Mouse (Mus musculus) intestine, embryonic 15.5 days (tissue): ENCODE data around the gene Ahcyl2. TPM values are rescaled to one million over a fixed set of nuclear protein-coding genes. Genes with fewer than 3 reads are reported as not detected.

Experiments
- ATAC-seq: fragments of 200-750 bp; cut with Nextera tagmentation; 2 replicates; pipeline ENCODE4 v1.8.0; 2017; ENCODE audit warnings: moderate TSS enrichment, moderate library complexity
- H3K27ac ChIP-seq: fragments of 300-500 bp; sonication (generic); 2 replicates; pipeline ENCODE4 v1.5.1; 2015; ENCODE audit warnings: mild to moderate bottlenecking, inconsistent platforms
- H3K27me3 ChIP-seq: fragments of 300-500 bp; sonication (generic); replicated peaks from 2 replicates; pipeline ENCODE4 v1.6.1; 2015; ENCODE audit warnings: inconsistent platforms
- H3K36me3 ChIP-seq: fragments of 300-500 bp; sonication (generic); 2 replicates; pipeline ENCODE4 v1.6.1; 2015; ENCODE audit warnings: inconsistent platforms
- H3K4me1 ChIP-seq: fragments of 300-500 bp; sonication (generic); replicated peaks from 2 replicates; pipeline ENCODE4 v1.6.1; 2015; ENCODE audit warnings: inconsistent platforms
- H3K4me2 ChIP-seq: fragments of 300-500 bp; sonication (generic); replicated peaks from 2 replicates; pipeline ENCODE4 v1.6.1; 2015; ENCODE audit warnings: mild to moderate bottlenecking, inconsistent platforms
- H3K4me3 ChIP-seq: fragments of 300-500 bp; sonication (generic); replicated peaks from 2 replicates; pipeline ENCODE4 v1.5.1; 2015; ENCODE audit warnings: inconsistent platforms
- H3K9ac ChIP-seq: fragments of 300-500 bp; sonication (generic); 2 replicates; pipeline ENCODE4 v1.6.1; 2015; ENCODE audit warnings: inconsistent platforms
- H3K9me3 ChIP-seq: fragments of 300-500 bp; sonication (generic); 2 replicates; pipeline ENCODE4 v1.6.1; 2016; ENCODE audit warnings: inconsistent platforms
- WGBS: fragments of 180-500 bp; shearing (Covaris S2); methylation state at CpG from one replicate; pipeline ENCODE4 v1.1.7; 2015; 5-methylcytosine and 5-hydroxymethylcytosine counted together
- polyA plus RNA-seq: library from polyadenylated mRNA; unstranded; fragments of >200 nt; fragmentation: Nextera tagmentation; extraction: Ambion mirVana; gene quantifications from 2 replicates; pipeline ENCODE4 v1.2.1, GENCODE M21; 2015

Gene Ahcyl2
- polyA plus RNA-seq, 1 experiment from 2014 or later, result 62.1 TPM

GRCm38 (mm10) chr6:29910631-29911030 is 142.8 kb downstream of the Ahcyl2 start:
- Histone ChIP-seq H3K27me3 (no peaks in the 10 kb centered on the region), H3K4me1 (no peaks in the 10 kb centered on the region), H3K9ac (no peak overlapping the region), H3K9me3 (no peaks in the 10 kb centered on the region), H3K4me3 (no peak overlapping the region), H3K27ac (no peak overlapping the region), H3K4me2 (no peak overlapping the region), H3K36me3 (peaks cover 3% of the 10 kb centered on the region; the same call in 1 of the 2 replicates)
- no peak for ATAC-seq
- WGBS, result 85% methylated on average over 3 of the region's 3 CpGs

GRCm38 (mm10) chr6:29913673-29914072 is 145.9 kb downstream of the Ahcyl2 start:
- no peak overlapping the region for H3K4me3 ChIP-seq
- 0 out of 2 replicates have a peak, but pooled peaks cover 5% of the 10 kb centered on the region for H3K27me3 ChIP-seq
- no peak for ATAC-seq
- H3K4me2 ChIP-seq, result no peak overlapping the region
- peaks cover 1% of the 10 kb centered on the region; the same call in 1 of the 2 replicates for H3K36me3 ChIP-seq
- H3K9ac ChIP-seq, result no peak overlapping the region
- WGBS, result 19% methylated on average over 1 of the region's 1 CpGs
- no peak overlapping the region for H3K27ac ChIP-seq
- no peaks in the 10 kb centered on the region for H3K9me3 ChIP-seq
- 0 out of 2 replicates have a peak, but pooled peaks cover 7% of the 10 kb centered on the region for H3K4me1 ChIP-seq

DNA sequence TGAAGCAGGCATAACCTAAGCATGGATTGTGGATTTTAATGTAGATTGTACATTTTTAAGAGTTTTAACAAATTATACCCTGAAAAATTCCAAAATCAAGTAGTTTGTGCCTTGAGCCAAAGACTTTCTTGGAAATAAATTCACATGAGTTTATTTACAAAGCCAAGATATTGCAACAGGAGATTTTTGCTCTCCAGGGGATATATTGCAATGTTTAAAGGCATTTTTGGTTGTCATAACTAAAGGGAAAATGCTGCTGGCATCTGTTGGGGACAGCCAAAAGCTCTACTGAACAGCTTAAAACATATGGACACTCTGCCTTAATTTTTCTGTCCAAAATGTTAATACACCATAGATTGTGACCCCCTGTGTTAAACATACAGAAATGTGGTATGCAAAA is 146.3 kb downstream of the Ahcyl2 start:
- H3K27ac ChIP-seq, result no peak overlapping the region
- H3K4me2 ChIP-seq, result no peak overlapping the region
- no peak for ATAC-seq

GRCm38 (mm10) chr6:29915836-29916235 is 148.0 kb downstream of the Ahcyl2 start:
- WGBS, result 44% methylated on average over 9 of the region's 9 CpGs
- Histone ChIP-seq H3K36me3 (no peaks in the 10 kb centered on the region), H3K4me1 (0 out of 2 replicates have a peak, but pooled peaks cover 7% of the 10 kb centered on the region), H3K27ac (no peak overlapping the region), H3K9me3 (no peaks in the 10 kb centered on the region), H3K27me3 (peaks cover 8% of the 10 kb centered on the region; the same call in 1 of the 2 replicates), H3K4me2 (peak overlapping the region; percentile 95; the same call in 1 of the 2 replicates), H3K4me3 (no peak overlapping the region), H3K9ac (no peak overlapping the region)
- no peak for ATAC-seq

More for the DNA sequence above, 146.3 kb downstream of the Ahcyl2 start:
- Histone ChIP-seq H3K9me3 (no peaks in the 10 kb centered on the region), H3K27me3 (peaks cover 8% of the 10 kb centered on the region; the same call in 1 of the 2 replicates), H3K4me1 (0 out of 2 replicates have a peak, but pooled peaks cover 7% of the 10 kb centered on the region), H3K36me3 (no peaks in the 10 kb centered on the region), H3K9ac (no peak overlapping the region), H3K4me3 (no peak overlapping the region)

- ATAC-seq, result peak; percentile 100
- Histone ChIP-seq H3K4me1 (0 out of 2 replicates have a peak, but pooled peaks cover 7% of the 10 kb centered on the region), H3K4me2 (peak within 1 kb of the TSS; percentile 95), H3K9me3 (no peaks in the 10 kb centered on the region), H3K9ac (peak within 1 kb of the TSS; percentile 52), H3K27me3 (peaks cover 8% of the 10 kb centered on the region; the same call in 1 of the 2 replicates), H3K36me3 (no peaks in the 10 kb centered on the region), H3K4me3 (peak within 1 kb of the TSS; percentile 68), H3K27ac (no peak within 1 kb of the TSS)
- under 1% methylated on average over 67 of the region's 67 CpGs for WGBS
Observed at GRCm38 (mm10) chr6:29916530-29917382, 148.9 kb downstream of the Ahcyl2 start, which contains the start of gene Strip2. TSS of gene Strip2 (plus strand) at chr6:29917012.

GRCm38 (mm10) chr6:29917383-29917720 is 149.5 kb downstream of the Ahcyl2 start:
- Histone ChIP-seq H3K4me2 (peak overlapping the region; percentile 95), H3K4me1 (0 out of 2 replicates have a peak, but pooled peaks cover 7% of the 10 kb centered on the region), H3K9ac (peak overlapping the region; percentile 52), H3K27ac (no peak overlapping the region), H3K4me3 (peak overlapping the region; percentile 68), H3K9me3 (no peaks in the 10 kb centered on the region), H3K27me3 (peaks cover 8% of the 10 kb centered on the region; the same call in 1 of the 2 replicates), H3K36me3 (no peaks in the 10 kb centered on the region)
- WGBS, result 0% methylated on average over 21 of the region's 21 CpGs
- peak; percentile 60 for ATAC-seq

DNA sequence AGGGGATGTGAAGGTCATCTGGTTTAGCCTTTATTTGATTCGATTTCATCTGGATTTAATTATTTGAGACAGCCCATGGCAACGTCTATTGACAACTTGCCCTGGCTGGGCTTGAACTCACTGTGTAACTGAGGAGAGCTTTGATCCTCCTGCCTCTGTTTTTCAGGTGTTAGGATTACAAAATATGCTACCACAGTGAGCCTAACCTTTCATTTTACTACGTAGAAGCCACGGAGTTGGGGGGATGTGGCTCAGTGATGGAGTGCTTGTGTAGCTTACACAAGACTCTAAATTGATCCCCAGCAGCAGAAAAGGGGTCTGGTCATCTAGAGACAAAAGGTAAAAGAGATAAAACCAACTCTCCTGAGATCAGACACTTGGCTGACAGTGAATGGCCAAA is 150.1 kb downstream of the Ahcyl2 start:
- H3K9ac ChIP-seq, result no peak overlapping the region
- 54% methylated on average over 4 of the region's 4 CpGs for WGBS
- peak overlapping the region; percentile 95; the same call in 1 of the 2 replicates for H3K4me2 ChIP-seq
- H3K4me3 ChIP-seq, result no peak overlapping the region
- H3K36me3 ChIP-seq, result no peaks in the 10 kb centered on the region
- no peak for ATAC-seq
- no peaks in the 10 kb centered on the region for H3K9me3 ChIP-seq
- H3K27ac ChIP-seq, result no peak overlapping the region
- H3K27me3 ChIP-seq, result peaks cover 8% of the 10 kb centered on the region; the same call in 1 of the 2 replicates
- H3K4me1 ChIP-seq, result 0 out of 2 replicates have a peak, but pooled peaks cover 7% of the 10 kb centered on the region

- Histone ChIP-seq H3K4me1 (no peaks in the 10 kb centered on the region), H3K27me3 (peaks cover 3% of the 10 kb centered on the region; the same call in 1 of the 2 replicates), H3K4me2 (no peak overlapping the region), H3K36me3 (no peaks in the 10 kb centered on the region), H3K27ac (no peak overlapping the region), H3K4me3 (no peak overlapping the region), H3K9ac (no peak overlapping the region), H3K9me3 (no peaks in the 10 kb centered on the region)
- ATAC-seq, result no peak
- 71% methylated on average over 4 of the region's 4 CpGs for WGBS
Observed at GRCm38 (mm10) chr6:29923501-29923900, 155.7 kb downstream of the Ahcyl2 start.

GRCm38 (mm10) chr6:29925594-29926219 is 157.9 kb downstream of the Ahcyl2 start:
- Histone ChIP-seq H3K4me2 (no peak overlapping the region), H3K27me3 (no peaks in the 10 kb centered on the region), H3K4me1 (no peaks in the 10 kb centered on the region), H3K36me3 (no peaks in the 10 kb centered on the region), H3K27ac (no peak overlapping the region), H3K9ac (no peak overlapping the region), H3K4me3 (no peak overlapping the region), H3K9me3 (no peaks in the 10 kb centered on the region)
- no peak for ATAC-seq
- 69% methylated on average over 6 of the region's 6 CpGs for WGBS

DNA sequence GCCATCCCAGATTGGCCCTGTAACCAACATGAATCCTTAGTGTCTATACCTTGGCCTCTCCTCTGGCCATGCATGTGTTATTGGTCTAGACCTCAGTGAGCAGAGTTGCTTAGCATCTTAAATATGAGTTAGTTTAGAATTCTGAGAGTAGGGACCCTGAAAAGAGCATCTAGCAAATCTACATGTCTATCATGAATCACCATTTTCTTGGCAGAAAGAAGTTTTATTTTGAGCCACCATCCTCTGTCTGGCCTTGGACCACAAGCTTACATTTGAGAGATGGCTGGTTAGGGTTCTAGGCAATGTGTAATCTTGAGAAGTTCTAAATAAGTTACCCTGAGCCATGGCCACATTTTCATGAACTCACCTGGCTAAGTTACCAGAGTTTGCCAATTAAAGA is 162.3 kb downstream of the Ahcyl2 start:
- no peak overlapping the region for H3K4me2 ChIP-seq
- H3K36me3 ChIP-seq, result no peaks in the 10 kb centered on the region
- ATAC-seq, result no peak
- no peaks in the 10 kb centered on the region for H3K4me1 ChIP-seq
- no peak overlapping the region for H3K9ac ChIP-seq
- no peaks in the 10 kb centered on the region for H3K9me3 ChIP-seq
- no peak overlapping the region for H3K4me3 ChIP-seq
- no peak overlapping the region for H3K27ac ChIP-seq
- H3K27me3 ChIP-seq, result no peaks in the 10 kb centered on the region

DNA sequence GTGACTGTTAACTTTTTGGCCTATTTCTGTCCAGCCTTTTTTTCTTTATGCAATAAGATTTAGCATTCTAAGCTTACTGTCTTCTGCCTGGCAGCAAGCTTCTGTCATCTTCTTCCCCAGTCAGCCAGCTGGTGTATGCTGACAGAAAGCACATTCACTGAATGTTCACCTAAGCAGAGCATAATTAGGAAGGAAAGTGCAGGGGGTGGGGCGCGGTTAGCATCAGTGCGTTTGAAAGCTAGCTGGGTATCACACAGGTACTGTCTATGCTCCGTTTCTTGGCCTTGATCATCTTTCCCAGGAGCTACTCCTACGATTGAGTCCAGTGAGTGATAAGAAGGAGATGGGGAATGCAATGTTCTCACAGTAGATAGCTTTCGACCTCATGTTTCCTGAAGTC is 162.9 kb downstream of the Ahcyl2 start:
- H3K9ac ChIP-seq, result no peak overlapping the region
- H3K4me2 ChIP-seq, result no peak overlapping the region
- H3K27me3 ChIP-seq, result no peaks in the 10 kb centered on the region
- H3K4me3 ChIP-seq, result no peak overlapping the region
- H3K4me1 ChIP-seq, result no peaks in the 10 kb centered on the region
- H3K36me3 ChIP-seq, result no peaks in the 10 kb centered on the region
- H3K9me3 ChIP-seq, result no peaks in the 10 kb centered on the region
- no peak for ATAC-seq
- H3K27ac ChIP-seq, result no peak overlapping the region
- 79% methylated on average over 6 of the region's 6 CpGs for WGBS

GRCm38 (mm10) chr6:29931181-29931580 is 163.4 kb downstream of the Ahcyl2 start:
- Histone ChIP-seq H3K4me1 (no peaks in the 10 kb centered on the region), H3K4me3 (no peak overlapping the region), H3K27ac (no peak overlapping the region), H3K9me3 (no peaks in the 10 kb centered on the region), H3K4me2 (no peak overlapping the region), H3K27me3 (no peaks in the 10 kb centered on the region), H3K36me3 (no peaks in the 10 kb centered on the region), H3K9ac (no peak overlapping the region)
- 84% methylated on average over 4 of the region's 4 CpGs for WGBS
- no peak for ATAC-seq
